Mouse (Mus musculus) heart, postnatal 14 days (tissue): Measurements from ENCODE around the gene Rnf223. TPM values are rescaled to one million over a fixed set of nuclear protein-coding genes. Genes with fewer than 3 reads are reported as not detected.

Source experiments
- DNase-seq, 2 experiments: peaks; one replicate each; pipeline ENCODE4 v3.0.0; 2021 to 2022
- intact Hi-C: fragments of 180-260 bp; cut with DNase I; formaldehyde crosslinking; loops from one replicate; pipeline ENCODE4 v1.15.1; 2025
- long read RNA-seq, 2 experiments: library from polyadenylated mRNA; stranded (forward); transcript quantifications; one replicate each; pipeline ENCODE4 v2.0.0; 2021
- total RNA-seq, 2 experiments: library from RNA; stranded (reverse); gene quantifications; 2 replicates each; pipeline ENCODE4 v1.2.3; 2021

Gene Rnf223
- total RNA-seq: under 1 TPM; 0.07 to 0.22 TPM
- long read RNA-seq, experiment 1: 0 reads
- long read RNA-seq, experiment 2: 0 reads

- DNase-seq: no peak
- intact Hi-C loops: no loop called here
Measured at GRCm38 (mm10) chr4:156130436-156130835, at the start of gene Rnf223. Gene Rnf223, plus strand, starts transcription at chr4:156130513.

DNA sequence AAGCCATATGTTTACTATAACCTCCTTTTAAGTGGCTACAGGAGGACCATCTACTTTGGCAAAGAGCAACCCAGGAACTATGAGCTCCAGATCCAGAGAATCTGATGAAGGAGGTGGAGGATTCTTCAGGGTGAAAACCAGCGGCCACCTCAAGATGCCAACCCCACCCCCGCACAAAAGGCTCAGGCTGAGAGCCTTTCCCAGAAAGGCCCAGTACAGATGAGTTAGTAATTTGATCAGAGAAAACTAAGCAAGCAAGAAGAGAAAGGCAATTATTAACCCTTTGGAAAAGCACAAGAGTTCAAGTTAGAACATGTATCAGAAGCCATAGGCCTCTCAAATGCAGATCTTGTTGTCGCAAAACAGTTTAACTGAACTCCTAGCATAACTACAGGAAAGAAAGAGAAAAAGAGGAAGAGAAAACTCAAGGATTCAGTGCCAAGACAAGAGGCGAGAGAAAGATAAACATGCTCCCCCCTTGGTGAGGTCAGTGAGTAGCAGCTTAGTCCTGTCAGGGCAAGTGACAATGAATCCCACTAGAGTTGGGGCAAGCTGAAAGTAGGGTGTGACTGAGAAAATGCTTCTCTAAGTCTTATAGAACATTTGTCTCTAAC is 47.6 kb upstream of the Rnf223 start:
- DNase-seq: no peak
- intact Hi-C loops: no loop called here

- peak; percentile 13 to 40 for DNase-seq
- intact Hi-C loops: no loop called here
Measured at GRCm38 (mm10) chr4:156083348-156083747, 47.0 kb upstream of the Rnf223 start.

GRCm38 (mm10) chr4:156084096-156084879 is 46.0 kb upstream of the Rnf223 start:
- intact Hi-C loops: no loop called here
- no peak for DNase-seq

GRCm38 (mm10) chr4:156085256-156085655 is 45.1 kb upstream of the Rnf223 start:
- DNase-seq: no peak
- intact Hi-C loops: no loop called here

GRCm38 (mm10) chr4:156087398-156088087 is 42.8 kb upstream of the Rnf223 start:
- DNase-seq: no peak
- intact Hi-C loops: no loop called here

- intact Hi-C loops: no loop called here
- DNase-seq: no peak
Measured at GRCm38 (mm10) chr4:156091236-156091635, 39.1 kb upstream of the Rnf223 start.

GRCm38 (mm10) chr4:156092765-156093164 is 37.5 kb upstream of the Rnf223 start:
- intact Hi-C loops: no loop called here
- DNase-seq: no peak

GRCm38 (mm10) chr4:156093758-156094157 is 36.6 kb upstream of the Rnf223 start:
- DNase-seq: no peak
- intact Hi-C loops: no loop called here

DNA sequence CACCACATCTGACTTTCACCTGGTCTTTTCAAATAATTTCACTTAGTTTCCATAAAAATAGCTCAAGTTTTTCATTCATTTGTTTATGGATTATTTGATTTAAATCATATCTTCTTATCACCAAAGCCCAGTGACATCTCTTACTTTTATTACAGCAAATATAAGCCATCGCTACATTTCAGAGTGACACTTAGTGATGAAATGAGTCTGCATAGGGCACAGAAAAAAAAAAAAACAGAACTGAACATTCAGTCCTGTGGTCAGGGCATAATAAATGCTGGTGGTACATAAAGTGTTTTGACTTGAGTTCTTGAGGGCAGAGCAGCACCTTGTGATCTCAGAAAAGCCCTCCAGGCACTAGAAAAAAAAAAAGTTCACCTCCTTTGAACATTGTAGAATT is 34.1 kb upstream of the Rnf223 start:
- intact Hi-C loops: no loop called here
- no peak for DNase-seq

GRCm38 (mm10) chr4:156097770-156098366 is 32.4 kb upstream of the Rnf223 start:
- no peak for DNase-seq
- intact Hi-C loops: no loop called here

DNA sequence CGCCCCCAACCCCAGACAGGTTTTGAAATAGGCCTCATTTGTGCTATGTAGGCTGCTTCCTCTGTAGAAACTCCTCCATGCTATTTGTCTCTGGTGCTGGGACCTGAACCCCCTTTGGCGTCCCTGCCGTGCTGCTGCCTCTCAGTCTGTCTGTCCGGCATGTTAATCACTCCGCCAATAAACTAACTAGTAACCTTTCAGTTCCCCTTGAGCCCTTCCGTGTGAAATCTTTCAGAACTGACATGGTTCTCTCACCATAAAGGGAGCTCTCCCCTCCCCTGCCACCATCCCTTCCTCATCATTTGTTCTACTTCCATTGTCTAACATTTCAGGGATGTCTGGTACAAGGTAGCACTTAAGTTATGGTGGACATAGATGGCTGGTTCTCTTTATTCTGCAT is 30.9 kb upstream of the Rnf223 start:
- intact Hi-C loops: no loop called here
- no peak for DNase-seq

DNA sequence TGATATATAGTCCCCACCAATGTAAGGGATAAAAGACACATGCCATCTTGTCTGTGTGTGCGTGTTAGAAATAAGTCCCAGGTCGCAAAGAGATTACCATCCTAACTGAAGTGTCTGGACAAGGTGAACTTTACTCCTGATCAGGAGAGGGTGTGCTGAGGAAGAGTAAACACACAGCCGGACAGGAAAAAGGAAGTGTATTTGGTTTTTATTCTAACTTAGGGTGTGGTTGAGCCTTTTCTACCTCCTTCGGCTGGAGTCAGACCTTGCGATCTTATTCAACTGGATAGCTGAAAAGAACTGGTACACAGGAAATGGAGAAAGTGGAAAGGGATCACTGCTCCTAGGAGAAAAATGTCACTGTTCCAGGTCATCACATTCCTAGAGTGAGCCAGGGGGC is 29.8 kb upstream of the Rnf223 start:
- intact Hi-C loops: loop anchor here (10.0 kb wide), 1 partner anchor 106 kb away; the partner anchor contains the start of genes B3galt6 and Sdf4
- no peak for DNase-seq

- intact Hi-C loops: loop anchor here (10.0 kb wide), 1 partner anchor 107 kb away; the partner anchor contains the start of genes B3galt6 and Sdf4
- no peak for DNase-seq
Measured at GRCm38 (mm10) chr4:156101481-156101903, 28.8 kb upstream of the Rnf223 start.

GRCm38 (mm10) chr4:156103342-156103741 is 27.0 kb upstream of the Rnf223 start:
- no peak for DNase-seq
- intact Hi-C loops: loop anchor here (2.0 to 10.0 kb wide), 2 partner anchors 109 to 145 kb away; partner anchors contain the start of genes B3galt6 and Sdf4

- peak; percentile 35 to 63 for DNase-seq
- intact Hi-C loops: loop anchor here (10.0 kb wide), 1 partner anchor 114 kb away; the partner anchor contains the start of genes B3galt6 and Sdf4
Measured at GRCm38 (mm10) chr4:156108606-156109546, 21.4 kb upstream of the Rnf223 start.

DNA sequence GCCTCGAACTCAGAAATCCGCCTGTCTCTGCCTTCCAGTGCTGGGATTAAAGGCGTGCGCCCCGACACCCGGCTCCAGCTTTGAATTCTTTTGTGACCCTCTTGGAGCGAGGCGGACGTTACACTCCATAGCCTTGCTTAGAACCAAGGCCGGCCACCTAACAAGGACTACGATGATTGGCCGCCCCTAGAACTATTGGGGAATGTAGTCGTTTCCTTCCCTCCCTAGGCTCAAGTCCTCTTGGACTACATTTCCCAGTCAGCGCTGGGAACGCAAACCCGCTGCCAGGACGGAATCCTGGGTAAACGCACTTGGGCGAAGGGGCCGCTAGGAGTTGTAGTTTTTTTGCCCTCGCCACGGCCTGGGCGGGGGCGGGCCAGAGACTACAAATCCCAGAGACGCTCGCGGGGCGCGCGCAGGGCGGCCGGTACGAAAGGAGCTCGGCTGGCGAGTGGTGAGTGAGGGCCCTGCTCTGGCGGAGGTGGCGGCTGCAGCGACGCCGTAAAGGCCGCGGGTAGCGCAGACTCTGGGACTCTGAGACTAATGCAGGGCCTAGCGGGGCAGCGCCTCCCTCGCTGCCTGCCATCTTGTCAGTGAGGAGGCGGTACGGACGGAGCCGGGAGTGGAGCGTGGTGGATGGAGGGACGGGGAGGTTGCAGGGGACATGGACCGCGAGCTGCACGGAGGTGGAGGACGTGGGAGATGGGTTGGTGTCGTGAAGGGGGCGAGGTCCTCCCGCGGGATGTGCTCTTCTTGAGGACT is 20.6 kb upstream of the Rnf223 start, which contains the start of gene 9430015G10Rik:
TSS of gene 9430015G10Rik (plus strand) at position 413 of the 762 bp plus-strand sequence.
- DNase-seq: peak; percentile 97 to 98
- intact Hi-C loops: loop anchor here (5.0 to 10.0 kb wide), 4 partner anchors 77 to 123 kb away; partner anchors contain the start of genes B3galt6, Plekhn1 and Sdf4

DNA sequence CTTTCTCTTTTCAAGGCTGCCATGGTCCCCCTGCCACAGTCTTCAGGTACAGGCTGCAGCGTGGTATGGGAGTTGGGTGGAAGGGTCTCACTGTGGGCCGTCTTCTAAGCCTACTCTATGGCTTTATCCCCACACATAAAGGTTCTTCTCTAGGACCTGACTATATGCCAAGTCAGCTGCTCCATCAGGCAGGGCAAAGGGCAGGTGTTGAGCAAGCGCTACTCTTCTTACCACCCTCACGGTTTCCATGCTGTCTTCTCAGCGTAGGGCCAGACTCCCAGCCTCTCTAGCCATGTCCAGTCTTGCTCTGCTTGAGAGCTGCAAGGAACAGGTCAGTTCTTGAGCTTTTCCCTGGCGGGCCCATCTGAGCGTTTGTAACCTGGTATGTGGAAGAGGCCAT is 6.2 kb upstream of the Rnf223 start:
- intact Hi-C loops: no loop called here
- no peak for DNase-seq
